Mouse (Mus musculus): Measurements from ENCODE around the gene Gm3250.
"Not testable (repeated sequence)": the region's sequence is repeated elsewhere in the genome, so short reads cannot be mapped to it uniquely, and the experiment has no call there.

The Gm3250 gene

GRCm38 (mm10) chr10:77776844-77777243 is 5.5 kb downstream of the Gm3250 start, which contains the start of gene Gm7138:
Gm7138 (minus strand) TSS chr10:77776944.
- not testable (repeated sequence) for H3K36me3 ChIP-seq (ENCODE audit: control insufficient read depth, insufficient read depth, low read length, poor library complexity, severe bottlenecking); H3K27me3 ChIP-seq (ENCODE audit: control insufficient read depth, insufficient read depth, low read length, poor library complexity, severe bottlenecking); DNase-seq (ENCODE audit: low read depth, low spot score)

- H3K27me3 ChIP-seq (ENCODE audit: control insufficient read depth, insufficient read depth, low read length, poor library complexity, severe bottlenecking); H3K36me3 ChIP-seq (ENCODE audit: control insufficient read depth, insufficient read depth, low read length, poor library complexity, severe bottlenecking); DNase-seq (ENCODE audit: low read depth, low spot score): not testable (repeated sequence)
Observed at GRCm38 (mm10) chr10:77772142-77772541, 10.2 kb downstream of the Gm3250 start.

- H3K27me3 ChIP-seq (ENCODE audit: control insufficient read depth, insufficient read depth, low read length, poor library complexity, severe bottlenecking); H3K36me3 ChIP-seq (ENCODE audit: control insufficient read depth, insufficient read depth, low read length, poor library complexity, severe bottlenecking); DNase-seq (ENCODE audit: low read depth, low spot score): not testable (repeated sequence)
Observed at GRCm38 (mm10) chr10:77771225-77771624, 11.1 kb downstream of the Gm3250 start, which contains the start of gene Gm3238. Gm3238 (minus strand) TSS chr10:77771325.

- no peak for DNase-seq (ENCODE audit: low read depth, low spot score)
- Histone ChIP-seq H3K36me3 (ENCODE audit: control insufficient read depth, insufficient read depth, low read length, poor library complexity, severe bottlenecking) (no peaks in the 10 kb centered on the region), H3K27me3 (ENCODE audit: control insufficient read depth, insufficient read depth, low read length, poor library complexity, severe bottlenecking) (no peaks in the 10 kb centered on the region)
Observed at GRCm38 (mm10) chr10:77769727-77770126, 12.6 kb downstream of the Gm3250 start.

GRCm38 (mm10) chr10:77759582-77759981 is 22.8 kb downstream of the Gm3250 start, which contains the start of gene Gm3233:
Gm3233 (minus strand) TSS chr10:77759682.
- not testable (repeated sequence) for H3K27me3 ChIP-seq (ENCODE audit: control insufficient read depth, insufficient read depth, low read length, poor library complexity, severe bottlenecking); DNase-seq (ENCODE audit: low read depth, low spot score); H3K36me3 ChIP-seq (ENCODE audit: control insufficient read depth, insufficient read depth, low read length, poor library complexity, severe bottlenecking)

- Histone ChIP-seq H3K27me3 (ENCODE audit: control insufficient read depth, insufficient read depth, low read length, poor library complexity, severe bottlenecking) (no peaks in the 10 kb centered on the region), H3K36me3 (ENCODE audit: control insufficient read depth, insufficient read depth, low read length, poor library complexity, severe bottlenecking) (no peaks in the 10 kb centered on the region)
- peak; percentile 13 for DNase-seq (ENCODE audit: low read depth, low spot score)
Observed at GRCm38 (mm10) chr10:77753448-77753847, 28.9 kb downstream of the Gm3250 start.

- H3K36me3 ChIP-seq (ENCODE audit: control insufficient read depth, insufficient read depth, low read length, poor library complexity, severe bottlenecking); H3K27me3 ChIP-seq (ENCODE audit: control insufficient read depth, insufficient read depth, low read length, poor library complexity, severe bottlenecking): not testable (repeated sequence)
- DNase-seq (ENCODE audit: low read depth, low spot score) = peak; percentile 15
Observed at GRCm38 (mm10) chr10:77752312-77752711, 30.0 kb downstream of the Gm3250 start.

- not testable (repeated sequence) for H3K27me3 ChIP-seq (ENCODE audit: control insufficient read depth, insufficient read depth, low read length, poor library complexity, severe bottlenecking); DNase-seq (ENCODE audit: low read depth, low spot score); H3K36me3 ChIP-seq (ENCODE audit: control insufficient read depth, insufficient read depth, low read length, poor library complexity, severe bottlenecking)
Observed at GRCm38 (mm10) chr10:77751254-77751653, 31.1 kb downstream of the Gm3250 start, which contains the start of gene Gm9736. Gm9736 (minus strand) TSS chr10:77751354.

- not testable (repeated sequence) for H3K36me3 ChIP-seq (ENCODE audit: control insufficient read depth, insufficient read depth, low read length, poor library complexity, severe bottlenecking); DNase-seq (ENCODE audit: low read depth, low spot score); H3K27me3 ChIP-seq (ENCODE audit: control insufficient read depth, insufficient read depth, low read length, poor library complexity, severe bottlenecking)
Observed at GRCm38 (mm10) chr10:77750686-77751085, 31.7 kb downstream of the Gm3250 start.

- not testable (repeated sequence) for DNase-seq (ENCODE audit: low read depth, low spot score); H3K36me3 ChIP-seq (ENCODE audit: control insufficient read depth, insufficient read depth, low read length, poor library complexity, severe bottlenecking); H3K27me3 ChIP-seq (ENCODE audit: control insufficient read depth, insufficient read depth, low read length, poor library complexity, severe bottlenecking)
Observed at GRCm38 (mm10) chr10:77741924-77742688, 40.2 kb downstream of the Gm3250 start, which contains the start of gene Gm18596. Gm18596 (minus strand) TSS chr10:77742638.

GRCm38 (mm10) chr10:77738929-77739328 is 43.4 kb downstream of the Gm3250 start:
- Histone ChIP-seq H3K27me3 (ENCODE audit: control insufficient read depth, insufficient read depth, low read length, poor library complexity, severe bottlenecking) (no peaks in the 10 kb centered on the region), H3K36me3 (ENCODE audit: control insufficient read depth, insufficient read depth, low read length, poor library complexity, severe bottlenecking) (no peaks in the 10 kb centered on the region)
- DNase-seq (ENCODE audit: low read depth, low spot score) = no peak

- H3K27me3 ChIP-seq (ENCODE audit: control insufficient read depth, insufficient read depth, low read length, poor library complexity, severe bottlenecking) = no peaks in the 10 kb centered on the region
- H3K36me3 ChIP-seq (ENCODE audit: control insufficient read depth, insufficient read depth, low read length, poor library complexity, severe bottlenecking) = no peaks in the 10 kb centered on the region
- no peak for DNase-seq (ENCODE audit: low read depth, low spot score)
Observed at GRCm38 (mm10) chr10:77735928-77736327, 46.4 kb downstream of the Gm3250 start.

Measured in splenic B cell, adult 2 months (primary cell).